Mouse (Mus musculus): ENCODE measurements at regions not wholly inside any gene's neighbourhood (a gene's known extent, or its start where the extent isn't known, plus 50 kb on each side); places are given as distances from the start of the nearest gene placed in this dataset.
A peak's percentile ranks its signal among the peaks of the same experiment; 100 is the strongest.
"Not testable (repeated sequence)": the region's sequence is repeated elsewhere in the genome, so short reads cannot be mapped to it uniquely, and the experiment has no call there.

- H3K27ac ChIP-seq (replicated peaks; ENCODE audit: insufficient read depth, low read depth, low read length), result peak overlapping the region; percentile 39
- H3K79me2 ChIP-seq (ENCODE audit: control insufficient read depth, insufficient read depth, low read length); H3K4me1 ChIP-seq (ENCODE audit: control insufficient read depth, insufficient read depth, low read length); H3K36me3 ChIP-seq (ENCODE audit: control insufficient read depth, insufficient read depth, low read length); H3K27me3 ChIP-seq (ENCODE audit: control insufficient read depth, insufficient read depth, low read length): not testable (repeated sequence)
- peak; percentile 92 for DNase-seq (ENCODE audit: extremely low read depth, low read depth, low spot score)
- WGBS, result under 1% methylated on average over 13 of the region's 13 CpGs
- H3K9ac ChIP-seq (ENCODE audit: low read depth, low read length), result peak overlapping the region; percentile 61
- H3K4me3 ChIP-seq (ENCODE audit: insufficient read depth, low read depth, low read length), result peak overlapping the region; percentile 59
Observed at GRCm38 (mm10) chr17:17293932-17294534, 80.1 kb upstream of the Riok2 start.

GRCm38 (mm10) chr17:17295037-17295436 is 79.1 kb upstream of the Riok2 start:
- H3K4me3 ChIP-seq (ENCODE audit: insufficient read depth, low read depth, low read length), result peak overlapping the region; percentile 11; the same call in 1 of the 2 replicates
- not testable (repeated sequence) for H3K9ac ChIP-seq (ENCODE audit: low read depth, low read length); H3K4me1 ChIP-seq (ENCODE audit: control insufficient read depth, insufficient read depth, low read length); DNase-seq (ENCODE audit: extremely low read depth, low read depth, low spot score); H3K36me3 ChIP-seq (ENCODE audit: control insufficient read depth, insufficient read depth, low read length); H3K79me2 ChIP-seq (ENCODE audit: control insufficient read depth, insufficient read depth, low read length); H3K27ac ChIP-seq (replicated peaks; ENCODE audit: insufficient read depth, low read depth, low read length); H3K27me3 ChIP-seq (ENCODE audit: control insufficient read depth, insufficient read depth, low read length)
- 2% methylated on average over 1 of the region's 1 CpGs for WGBS

GRCm38 (mm10) chr17:17303496-17303895 is 70.6 kb upstream of the Riok2 start:
- H3K36me3 ChIP-seq (ENCODE audit: control insufficient read depth, insufficient read depth, low read length); H3K9ac ChIP-seq (ENCODE audit: low read depth, low read length); H3K27ac ChIP-seq (replicated peaks; ENCODE audit: insufficient read depth, low read depth, low read length); H3K4me3 ChIP-seq (ENCODE audit: insufficient read depth, low read depth, low read length); DNase-seq (ENCODE audit: extremely low read depth, low read depth, low spot score); H3K79me2 ChIP-seq (ENCODE audit: control insufficient read depth, insufficient read depth, low read length); H3K4me1 ChIP-seq (ENCODE audit: control insufficient read depth, insufficient read depth, low read length); H3K27me3 ChIP-seq (ENCODE audit: control insufficient read depth, insufficient read depth, low read length): not testable (repeated sequence)
- 97% methylated on average over 10 of the region's 10 CpGs for WGBS

Data from liver, adult 2 months (tissue).